Mouse (Mus musculus) lung, postnatal 0 days (tissue): ENCODE data around the gene Xpo5. TPM values are rescaled to one million over a fixed set of nuclear protein-coding genes. Genes with fewer than 3 reads are reported as not detected.

Experiments used
- ATAC-seq: fragments of 200-750 bp; cut with Nextera tagmentation; 2 replicates; pipeline ENCODE4 v1.8.0; 2017; ENCODE audit warnings: moderate library complexity
- DNase-seq: peaks from one replicate; pipeline ENCODE4 v3.0.0-alpha.2; 2016; ENCODE audit warnings: low spot score
- H3K27ac ChIP-seq: fragments of 300-500 bp; sonication (generic); 2 replicates; pipeline ENCODE4 v1.5.1; 2014; ENCODE audit warnings: antibody characterized with exemption, mild to moderate bottlenecking, low read length, mixed read lengths
- H3K27me3 ChIP-seq: fragments of 300-500 bp; sonication (generic); replicated peaks from 2 replicates; pipeline ENCODE4 v1.6.1; 2014; ENCODE audit warnings: low read length, mixed read lengths; ENCODE audit not compliant: insufficient read depth
- H3K36me3 ChIP-seq: fragments of 300-500 bp; sonication (generic); 2 replicates; pipeline ENCODE4 v1.6.1; 2014; ENCODE audit warnings: low read length, mixed read lengths; ENCODE audit not compliant: insufficient read depth
- H3K4me1 ChIP-seq: fragments of 300-500 bp; sonication (generic); 2 replicates; pipeline ENCODE4 v1.6.1; 2014; ENCODE audit warnings: antibody characterized with exemption, low read depth, low read length, mixed read lengths; ENCODE audit not compliant: insufficient read depth
- H3K4me2 ChIP-seq: fragments of 300-500 bp; sonication (generic); replicated peaks from 2 replicates; pipeline ENCODE4 v1.6.1; 2014; ENCODE audit warnings: low read depth, mild to moderate bottlenecking, low read length, moderate library complexity, mixed read lengths
- H3K4me3 ChIP-seq: fragments of 300-500 bp; sonication (generic); 2 replicates; pipeline ENCODE4 v1.5.1; 2014; ENCODE audit warnings: low read depth, low read length
- H3K9ac ChIP-seq: fragments of 300-500 bp; sonication (generic); replicated peaks from 2 replicates; pipeline ENCODE4 v1.6.1; 2014; ENCODE audit warnings: low read depth, mild to moderate bottlenecking
- H3K9me3 ChIP-seq: fragments of 300-500 bp; sonication (generic); 2 replicates; pipeline ENCODE4 v1.6.1; 2016; ENCODE audit warnings: low read length, mixed read lengths
- CTCF ChIP-seq: IDR thresholded peaks from 2 replicates; pipeline ENCODE4 v1.5.1; 2016; ENCODE audit warnings: antibody characterized with exemption, mild to moderate bottlenecking
- EP300 ChIP-seq: IDR thresholded peaks from 2 replicates; pipeline ENCODE4 v1.6.1; 2016; ENCODE audit warnings: antibody characterized with exemption, mild to moderate bottlenecking, control low read depth
- WGBS: fragments of 180-500 bp; shearing (Covaris S2); extraction: QIAGEN DNeasy Blood & Tissue Kit; methylation state at CpG from one replicate; pipeline ENCODE4 v1.1.7; 2014; 5-methylcytosine and 5-hydroxymethylcytosine counted together
- polyA plus RNA-seq: library from polyadenylated mRNA; unstranded; fragments of >200 nt; fragmentation: Nextera tagmentation; extraction: Ambion mirVana; gene quantifications from 2 replicates; pipeline ENCODE4 v1.2.1, GENCODE M21; 2015

Gene Xpo5
- polyA plus RNA-seq, 1 experiment from 2014 or later, result 14.8 TPM

DNA sequence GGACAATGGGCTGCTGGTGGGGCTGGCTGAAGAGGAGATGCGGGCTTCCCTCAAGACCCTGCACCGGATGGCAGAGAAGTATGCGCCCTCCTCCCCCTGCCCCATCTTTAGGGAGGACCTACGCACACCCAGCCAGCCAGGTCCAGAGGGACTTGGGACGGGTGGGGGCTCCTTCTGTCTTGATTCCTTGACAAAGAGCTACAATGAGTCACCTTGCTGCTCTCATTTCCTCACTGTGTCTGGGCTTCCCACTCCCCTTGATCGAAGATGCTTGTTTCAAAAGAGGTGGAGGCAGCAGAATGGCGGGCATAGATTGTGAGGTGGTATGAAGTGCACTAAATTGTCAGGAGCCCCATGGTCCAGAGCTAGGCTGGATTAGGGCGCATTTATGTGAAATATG is 38.3 kb upstream of the Xpo5 start:
- Histone ChIP-seq H3K4me3 (no peak overlapping the region), H3K4me2 (no peak overlapping the region), H3K27me3 (no peaks in the 10 kb centered on the region), H3K9ac (no peak overlapping the region), H3K27ac (no peak overlapping the region), H3K36me3 (peaks cover 30% of the 10 kb centered on the region), H3K9me3 (no peaks in the 10 kb centered on the region), H3K4me1 (peaks cover 3% of the 10 kb centered on the region; the same call in 1 of the 2 replicates)
- WGBS, result 91% methylated on average over 8 of the region's 8 CpGs
- TF ChIP-seq EP300 (no peak), CTCF (no peak)
- ATAC-seq, result no peak
- no peak for DNase-seq

DNA sequence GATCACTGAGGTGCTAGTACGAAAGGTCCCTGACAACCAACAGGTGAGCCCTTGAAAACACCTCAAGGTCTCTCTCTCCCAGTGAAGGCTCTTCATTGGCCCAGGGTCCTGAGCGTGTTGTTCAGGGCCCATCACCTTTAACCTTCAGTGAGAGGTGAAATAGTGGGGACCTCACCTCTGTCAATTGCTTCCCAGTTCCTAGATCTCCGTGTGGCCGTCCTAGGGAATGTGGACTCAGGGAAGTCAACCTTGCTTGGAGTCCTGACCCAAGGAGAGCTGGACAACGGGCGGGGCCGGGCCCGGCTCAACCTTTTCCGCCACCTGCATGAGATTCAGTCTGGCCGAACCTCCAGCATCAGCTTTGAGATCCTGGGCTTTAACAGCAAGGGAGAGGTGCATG is 37.8 kb upstream of the Xpo5 start:
- peaks cover 3% of the 10 kb centered on the region; the same call in 1 of the 2 replicates for H3K4me1 ChIP-seq
- no peak overlapping the region for H3K4me2 ChIP-seq
- TF ChIP-seq CTCF, result no peak
- no peak for TF ChIP-seq EP300
- 92% methylated on average over 10 of the region's 10 CpGs for WGBS
- no peaks in the 10 kb centered on the region for H3K9me3 ChIP-seq
- DNase-seq, result no peak
- no peak overlapping the region for H3K4me3 ChIP-seq
- no peak overlapping the region for H3K27ac ChIP-seq
- H3K27me3 ChIP-seq, result no peaks in the 10 kb centered on the region
- H3K36me3 ChIP-seq, result peaks cover 33% of the 10 kb centered on the region
- ATAC-seq, result no peak
- no peak overlapping the region for H3K9ac ChIP-seq

GRCm38 (mm10) chr17:46165460-46165859 is 37.1 kb upstream of the Xpo5 start:
- Histone ChIP-seq H3K4me3 (no peak overlapping the region), H3K9ac (no peak overlapping the region), H3K27me3 (no peaks in the 10 kb centered on the region), H3K27ac (no peak overlapping the region), H3K9me3 (no peaks in the 10 kb centered on the region), H3K4me1 (peaks cover 3% of the 10 kb centered on the region; the same call in 1 of the 2 replicates), H3K36me3 (peaks cover 33% of the 10 kb centered on the region), H3K4me2 (no peak overlapping the region)
- ATAC-seq, result no peak
- 83% methylated on average over 12 of the region's 12 CpGs for WGBS
- TF ChIP-seq EP300, result no peak
- TF ChIP-seq CTCF, result no peak
- DNase-seq, result no peak

- DNase-seq (no peak), ATAC-seq (no peak)
- H3K36me3 ChIP-seq, result peaks cover 33% of the 10 kb centered on the region
- H3K27me3 ChIP-seq, result no peaks in the 10 kb centered on the region
- no peak overlapping the region for H3K4me3 ChIP-seq
- no peak overlapping the region for H3K9ac ChIP-seq
- no peak overlapping the region for H3K27ac ChIP-seq
- TF ChIP-seq CTCF (no peak), EP300 (no peak)
- H3K9me3 ChIP-seq, result no peaks in the 10 kb centered on the region
- H3K4me1 ChIP-seq, result peaks cover 3% of the 10 kb centered on the region; the same call in 1 of the 2 replicates
- WGBS, result 59% methylated on average over 5 of the region's 5 CpGs
- H3K4me2 ChIP-seq, result no peak overlapping the region
Observed at GRCm38 (mm10) chr17:46166270-46166669, 36.3 kb upstream of the Xpo5 start.

DNA sequence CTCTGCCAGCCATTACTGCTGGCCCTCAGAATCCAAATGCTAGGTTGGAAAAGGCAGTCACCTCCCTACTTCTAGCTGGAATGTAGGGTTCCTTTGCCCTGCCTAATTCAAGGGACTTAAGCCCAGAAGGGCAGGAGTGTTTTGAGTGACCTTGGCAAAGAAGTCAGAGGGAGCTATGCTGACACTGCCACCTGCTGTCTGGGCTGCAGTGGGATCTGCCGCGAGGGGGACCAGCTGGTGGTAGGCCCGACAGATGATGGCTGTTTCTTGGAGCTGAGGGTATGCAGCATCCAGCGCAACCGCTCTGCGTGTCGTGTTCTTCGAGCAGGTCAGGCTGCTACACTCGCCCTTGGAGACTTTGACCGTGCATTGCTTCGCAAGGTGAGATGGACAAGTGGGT is 35.6 kb upstream of the Xpo5 start:
- no peaks in the 10 kb centered on the region for H3K27me3 ChIP-seq
- peaks cover 33% of the 10 kb centered on the region for H3K36me3 ChIP-seq
- H3K4me2 ChIP-seq, result no peak overlapping the region
- ATAC-seq, result no peak
- no peaks in the 10 kb centered on the region for H3K9me3 ChIP-seq
- H3K9ac ChIP-seq, result no peak overlapping the region
- no peak overlapping the region for H3K4me3 ChIP-seq
- DNase-seq, result no peak
- TF ChIP-seq CTCF (peak; percentile 56), EP300 (no peak)
- no peak overlapping the region for H3K27ac ChIP-seq
- 82% methylated on average over 11 of the region's 11 CpGs for WGBS
- no peaks in the 10 kb centered on the region for H3K4me1 ChIP-seq

- TF ChIP-seq CTCF, result no peak; the same call in 1 of the 2 replicates
- TF ChIP-seq EP300, result no peak
- no peaks in the 10 kb centered on the region for H3K4me1 ChIP-seq
- H3K36me3 ChIP-seq, result peaks cover 40% of the 10 kb centered on the region
- H3K4me3 ChIP-seq, result no peak overlapping the region
- WGBS, result 35% methylated on average over 5 of the region's 5 CpGs
- 0 out of 2 replicates have a peak, but pooled peaks have one; percentile 16 for ATAC-seq
- no peaks in the 10 kb centered on the region for H3K9me3 ChIP-seq
- no peak overlapping the region for H3K27ac ChIP-seq
- DNase-seq, result no peak
- no peak overlapping the region for H3K4me2 ChIP-seq
- no peaks in the 10 kb centered on the region for H3K27me3 ChIP-seq
- H3K9ac ChIP-seq, result no peak overlapping the region
Observed at GRCm38 (mm10) chr17:46168318-46168717, 34.3 kb upstream of the Xpo5 start.

DNA sequence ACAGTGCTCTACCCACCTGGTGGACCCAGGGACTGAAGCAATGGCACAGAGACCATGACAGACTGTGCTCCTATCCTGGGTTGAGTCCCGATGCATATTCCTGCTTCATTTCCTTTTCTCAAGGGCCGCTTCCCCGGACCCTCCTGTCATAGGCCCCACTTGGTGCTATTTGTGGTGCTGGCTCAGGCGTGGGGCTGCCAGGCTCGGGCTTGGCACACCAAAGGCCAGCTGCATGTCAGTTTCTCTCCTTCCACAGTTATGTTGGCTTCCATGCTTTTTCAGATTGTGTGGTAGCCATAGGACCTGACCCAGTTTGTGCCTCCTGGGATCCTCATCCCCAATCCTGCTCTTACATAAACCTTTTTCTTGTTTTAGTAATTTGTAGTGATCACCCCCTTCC is 33.8 kb upstream of the Xpo5 start:
- ATAC-seq (no peak), DNase-seq (no peak)
- Histone ChIP-seq H3K27ac (no peak overlapping the region), H3K9me3 (no peaks in the 10 kb centered on the region), H3K4me2 (no peak overlapping the region), H3K36me3 (peaks cover 40% of the 10 kb centered on the region), H3K4me3 (no peak overlapping the region), H3K4me1 (no peaks in the 10 kb centered on the region), H3K9ac (no peak overlapping the region), H3K27me3 (no peaks in the 10 kb centered on the region)
- TF ChIP-seq EP300 (no peak), CTCF (no peak)
- WGBS, result 85% methylated on average over 5 of the region's 5 CpGs
